Comparison of ENCODE assay signal across 8 mouse cellular contexts in genomic region chr2:30690925-30691856, GRCm38 (mm10).
A peak's percentile ranks its signal among the peaks of the same experiment; 100 is the strongest.
DNase-seq lines count a peak whose midpoint lies in the region; ATAC-seq and TF ChIP-seq lines count a peak whose summit lies in the region.

No protein-coding gene starts in this region.

- TF ChIP-seq CTCF in kidney, adult 2 months (conservative IDR thresholded peaks at IDR 0.05; ENCODE audit: insufficient read depth, insufficient read length, low read depth, low read length) = no peak

- no peak overlapping the region for H3K9ac ChIP-seq in intestine, embryonic 14.5 days (ENCODE audit: low read length)

- no peaks in the 10 kb centered on the region for H3K27me3 ChIP-seq in kidney, adult 2 months (replicated peaks; ENCODE audit: control insufficient read depth, insufficient read depth, low read length)
- peaks cover 6% of the 10 kb centered on the region; the same call in 1 of the 2 replicates for H3K27me3 ChIP-seq in embryonic facial prominence, embryonic 10.5 days (replicated peaks; ENCODE audit: low read depth, poor library complexity, severe bottlenecking)
- no peaks in the 10 kb centered on the region for H3K27me3 ChIP-seq in intestine, embryonic 14.5 days (replicated peaks; ENCODE audit: control insufficient read depth, insufficient read depth, low read length)

- no peak for ATAC-seq in intestine, embryonic 14.5 days (replicated peaks; ENCODE audit: low FRiP score, low TSS enrichment, low read depth)

- H3K4me1 ChIP-seq in kidney, adult 2 months (ENCODE audit: control insufficient read depth, insufficient read depth, low read length) = peaks cover 38% of the 10 kb centered on the region
- peaks cover 94% of the 10 kb centered on the region for H3K4me1 ChIP-seq in embryonic facial prominence, embryonic 10.5 days
- H3K4me1 ChIP-seq in intestine, embryonic 14.5 days (replicated peaks; ENCODE audit: control insufficient read depth, insufficient read depth, low read length) = peaks cover 48% of the 10 kb centered on the region

- no peaks in the 10 kb centered on the region for H3K9me3 ChIP-seq in embryonic facial prominence, embryonic 10.5 days
- no peaks in the 10 kb centered on the region for H3K9me3 ChIP-seq in intestine, embryonic 14.5 days (ENCODE audit: control insufficient read depth, low read length)

- H3K4me2 ChIP-seq in intestine, embryonic 14.5 days (ENCODE audit: low read length) = no peak overlapping the region

- no peak overlapping the region for H3K4me3 ChIP-seq in kidney, adult 2 months (ENCODE audit: insufficient read depth, low read depth, low read length)
- H3K4me3 ChIP-seq in embryonic facial prominence, embryonic 10.5 days = no peak overlapping the region
- no peak overlapping the region for H3K4me3 ChIP-seq in intestine, embryonic 14.5 days (ENCODE audit: low read depth, low read length)

- peak overlapping the region; percentile 90 for H3K27ac ChIP-seq in kidney, adult 2 months (ENCODE audit: insufficient read depth, low read depth, low read length)
- H3K27ac ChIP-seq in embryonic facial prominence, embryonic 10.5 days (replicated peaks) = peak overlapping the region; percentile 97
- H3K27ac ChIP-seq in intestine, embryonic 14.5 days (ENCODE audit: low read depth) = peak overlapping the region; percentile 99

- peak; percentile 49 for DNase-seq in kidney, adult 2 months
- DNase-seq in kidney, adult 11 months = no peak
- DNase-seq in embryonic facial prominence, embryonic 10.5 days (ENCODE audit: low spot score) = peak; percentile 49
- DNase-seq in intestine, embryonic 14.5 days (ENCODE audit: low spot score) = no peak
- peak; percentile 66 to 72 for DNase-seq in lung, postnatal 4 days
- DNase-seq in thymus, adult 18-20 months = peak; percentile 54 to 76
- no peak for DNase-seq in right cerebral cortex, postnatal 36 days (ENCODE audit: low spot score in 2 of 2)
- DNase-seq in urinary bladder, adult 18-20 months (ENCODE audit: low spot score in 2 of 2) = no peak

- WGBS in kidney, adult 2 months = 85% methylated on average over 17 of the region's 17 CpGs
- 86% methylated on average over 17 of the region's 17 CpGs for WGBS in embryonic facial prominence, embryonic 10.5 days
- WGBS in intestine, embryonic 14.5 days = 91% methylated on average over 17 of the region's 17 CpGs

- no peak for TF ChIP-seq POLR2A in kidney, adult 2 months (IDR thresholded peaks at IDR 0.05; ENCODE audit: low read depth, low read length)

- no peaks in the 10 kb centered on the region for H3K36me3 ChIP-seq in kidney, adult 2 months (ENCODE audit: control insufficient read depth, insufficient read depth, low read length)
- no peaks in the 10 kb centered on the region for H3K36me3 ChIP-seq in embryonic facial prominence, embryonic 10.5 days (replicated peaks)
- no peaks in the 10 kb centered on the region for H3K36me3 ChIP-seq in intestine, embryonic 14.5 days (ENCODE audit: control insufficient read depth, insufficient read depth, low read length)

Comparison
In these comparisons a context has a peak if more than half of its experiments do, and no peak if none do; other contexts are left out.
1. DNase-seq: peak in kidney, adult 2 months (single experiment), embryonic facial prominence, embryonic 10.5 days (single experiment), lung, postnatal 4 days (2 of 2) and thymus, adult 18-20 months (2 of 2); none in kidney, adult 11 months (single experiment), intestine, embryonic 14.5 days (single experiment), right cerebral cortex, postnatal 36 days (0 of 2) and urinary bladder, adult 18-20 months (0 of 2).
2. Peak in every context shown above with its lines, with median percentiles within 50 percentile points of each other: H3K27ac ChIP-seq.